Mouse (Mus musculus): ENCODE data around the gene Krtap4-8.
"Not testable (repeated sequence)": the region's sequence is repeated elsewhere in the genome, so short reads cannot be mapped to it uniquely, and the experiment has no call there.

Krtap4-8 gene

GRCm38 (mm10) chr11:99780604-99781003, at the start of gene Krtap4-8:
Gene Krtap4-8 (minus strand): TSS chr11:99780704.
- no peak for DNase-seq (ENCODE audit: low read depth, low spot score)

DNA sequence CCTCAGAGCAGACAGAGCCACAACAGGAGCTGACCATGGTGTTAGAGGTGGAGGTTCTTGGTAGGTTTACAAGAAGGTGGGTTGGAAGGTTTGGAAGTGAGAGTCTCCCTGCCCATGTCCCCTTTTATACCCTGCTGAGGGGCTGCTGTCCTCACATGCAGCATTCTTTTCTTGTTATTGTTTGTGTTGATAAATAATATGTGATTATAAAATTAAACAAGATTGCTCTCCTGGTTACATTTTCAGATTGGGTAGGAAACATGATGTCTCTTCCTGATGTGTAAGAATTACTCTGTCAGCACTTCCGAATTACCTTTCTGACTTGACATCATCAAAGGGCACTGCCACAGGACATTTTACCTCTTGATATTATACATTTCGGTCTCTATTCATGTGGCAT, 35.1 kb upstream of the Krtap4-8 start, which contains the start of gene Gm11564:
Gm11564 (minus strand) TSS at position 101 of the 400 bp plus-strand sequence.
- DNase-seq (ENCODE audit: low read depth, low spot score), result not testable (repeated sequence)

- DNase-seq (ENCODE audit: low read depth, low spot score), result not testable (repeated sequence)
Observed at GRCm38 (mm10) chr11:99809792-99810191, 29.3 kb upstream of the Krtap4-8 start, which contains the start of gene Krtap4-13. Gene Krtap4-13 (minus strand): TSS chr11:99809892.

- DNase-seq (ENCODE audit: low read depth, low spot score), result not testable (repeated sequence)
Observed at GRCm38 (mm10) chr11:99804346-99804745, 23.8 kb upstream of the Krtap4-8 start, which contains the start of gene Gm11554. Gene Gm11554 (minus strand): TSS chr11:99804446.

- not testable (repeated sequence) for DNase-seq (ENCODE audit: low read depth, low spot score)
Observed at GRCm38 (mm10) chr11:99798832-99799231, 18.3 kb upstream of the Krtap4-8 start, which contains the start of gene Gm11569. Gene Gm11569 (minus strand): TSS chr11:99798932.

DNA sequence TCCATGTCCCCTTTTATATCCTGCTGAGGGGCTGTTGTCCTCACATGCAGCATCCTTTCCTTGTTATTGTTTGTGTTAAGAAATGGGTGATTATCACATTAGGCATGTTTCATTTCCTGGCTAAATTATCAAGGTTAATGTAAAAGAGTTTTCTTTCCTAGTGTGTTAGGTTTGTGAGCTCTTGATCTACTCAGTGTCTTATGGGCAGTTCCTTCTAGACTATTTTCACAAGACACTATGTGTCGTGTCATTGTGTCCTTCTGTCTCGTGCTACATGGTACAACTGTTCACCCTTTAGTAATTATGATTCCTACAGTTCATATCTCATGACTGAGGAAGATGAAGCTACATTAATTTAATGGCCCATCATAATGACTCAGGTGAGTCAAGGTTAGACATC, 12.9 kb upstream of the Krtap4-8 start, which contains the start of gene Gm11596:
Gm11596 (minus strand) TSS at position 101 of the 400 bp plus-strand sequence.
- no peak for DNase-seq (ENCODE audit: low read depth, low spot score)

DNA sequence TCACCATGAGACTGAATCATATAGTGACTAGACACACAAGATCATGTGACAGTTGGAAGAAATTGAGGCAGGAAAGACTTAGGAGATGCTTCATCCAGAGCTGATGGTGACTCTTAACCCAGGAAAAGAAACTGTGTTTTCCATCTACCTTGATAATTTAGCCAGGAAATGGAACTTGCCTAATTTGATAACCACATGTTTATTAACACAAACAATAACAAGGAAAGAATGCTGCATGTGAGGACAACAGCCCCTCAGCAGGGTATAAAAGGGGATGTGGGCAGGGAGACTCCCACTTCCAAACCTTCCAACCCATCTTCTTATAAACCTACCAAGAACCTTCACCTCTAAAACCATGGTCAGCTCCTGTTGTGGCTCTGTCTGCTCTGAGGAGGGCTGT, 4.4 kb upstream of the Krtap4-8 start, which contains the start of gene Krtap4-9:
Krtap4-9 (plus strand) TSS at position 301 of the 400 bp plus-strand sequence.
- DNase-seq (ENCODE audit: low read depth, low spot score), result not testable (repeated sequence)

- peak; percentile 2 for DNase-seq (ENCODE audit: low read depth, low spot score)
Observed at GRCm38 (mm10) chr11:99778401-99778800, 2.1 kb downstream of the Krtap4-8 start.

GRCm38 (mm10) chr11:99772813-99773212, 7.7 kb downstream of the Krtap4-8 start, which contains the start of gene Gm11595:
Gene Gm11595 (minus strand): TSS chr11:99772913.
- DNase-seq (ENCODE audit: low read depth, low spot score), result not testable (repeated sequence)

- DNase-seq (ENCODE audit: low read depth, low spot score), result no peak
Observed at GRCm38 (mm10) chr11:99768410-99768809, 12.1 kb downstream of the Krtap4-8 start.

DNA sequence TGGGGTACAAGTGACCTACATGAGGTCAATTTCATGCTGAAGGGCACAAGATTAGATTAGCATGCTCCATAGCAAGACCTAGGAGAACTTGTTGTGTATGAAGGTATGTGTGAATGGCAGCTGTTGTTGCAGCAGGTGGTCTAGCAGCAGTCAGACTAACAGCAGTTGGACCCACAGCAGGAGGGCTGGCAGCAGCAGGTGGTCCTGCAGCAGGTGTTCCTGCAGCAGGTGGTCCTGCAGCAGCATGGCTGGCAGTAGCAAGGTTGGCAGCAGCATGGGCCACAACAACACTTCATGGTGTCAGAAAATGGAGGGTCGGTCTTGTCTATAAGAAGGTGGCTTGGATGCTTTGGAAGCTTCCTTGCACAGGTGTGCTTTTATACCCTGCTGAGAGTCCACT, 21.6 kb downstream of the Krtap4-8 start:
- DNase-seq (ENCODE audit: low read depth, low spot score), result no peak

GRCm38 (mm10) chr11:99743985-99744384, 36.5 kb downstream of the Krtap4-8 start:
- DNase-seq (ENCODE audit: low read depth, low spot score), result no peak

GRCm38 (mm10) chr11:99734190-99734589, 46.3 kb downstream of the Krtap4-8 start, which contains the start of gene Gm14180:
Gene Gm14180 (minus strand): TSS chr11:99734290.
- DNase-seq (ENCODE audit: low read depth, low spot score), result no peak

Data from R1 (cell line).